Mouse (Mus musculus) ES-Bruce4 (cell line): ENCODE results near the gene Erlin1. TPM values are rescaled to one million over a fixed set of nuclear protein-coding genes. Genes with fewer than 3 reads are reported as not detected.

Source experiments
- H3K27ac ChIP-seq: 2 replicates; pipeline ENCODE4 v1.5.1; 2012; ENCODE audit warnings: low read length, inconsistent platforms; ENCODE audit not compliant: insufficient read depth
- H3K27me3 ChIP-seq: 2 replicates; pipeline ENCODE4 v1.6.1; 2012; ENCODE audit warnings: mild to moderate bottlenecking, low read length, inconsistent platforms; ENCODE audit not compliant: control insufficient read depth, poor library complexity, insufficient read depth, severe bottlenecking
- H3K36me3 ChIP-seq: 2 replicates; pipeline ENCODE4 v1.6.1; 2012; ENCODE audit warnings: inconsistent platforms, mild to moderate bottlenecking, low read length, moderate library complexity; ENCODE audit not compliant: control insufficient read depth, poor library complexity, insufficient read depth, severe bottlenecking
- H3K4me1 ChIP-seq: one replicate; pipeline ENCODE4 v1.8.1; 2011; ENCODE audit warnings: low read length; ENCODE audit not compliant: control insufficient read depth, insufficient read depth
- H3K4me3 ChIP-seq: 2 replicates; pipeline ENCODE4 v1.5.1; 2011; ENCODE audit warnings: low read depth, mild to moderate bottlenecking, low read length
- H3K9ac ChIP-seq: 2 replicates; pipeline ENCODE4 v1.6.1; 2012; ENCODE audit warnings: low read depth, mild to moderate bottlenecking, inconsistent platforms; ENCODE audit not compliant: poor library complexity, severe bottlenecking
- H3K9me3 ChIP-seq: replicated peaks from 2 replicates; pipeline ENCODE4 v1.6.1; 2012; ENCODE audit warnings: mild to moderate bottlenecking, low read length, inconsistent platforms; ENCODE audit not compliant: control insufficient read depth, poor library complexity, insufficient read depth, severe bottlenecking
- CTCF ChIP-seq: IDR thresholded peaks from one replicate; pipeline ENCODE4 v1.8.1; 2011; ENCODE audit warnings: low read depth, low read length
- EP300 ChIP-seq: IDR thresholded peaks from 2 replicates; pipeline ENCODE4 v1.6.1; 2011; ENCODE audit warnings: low read depth, low read length; ENCODE audit not compliant: insufficient read depth
- POLR2A ChIP-seq: IDR thresholded peaks from one replicate; pipeline ENCODE4 v1.8.1; 2011; ENCODE audit warnings: low read length; ENCODE audit not compliant: insufficient read depth
- polyA plus RNA-seq: library from polyadenylated mRNA; stranded (reverse); fragments of >200 nt; gene quantifications from 2 replicates; pipeline ENCODE4 v1.2.4, GENCODE M21; 2011; ENCODE audit warnings: low read depth; ENCODE audit not compliant: missing spikeins, insufficient read depth, insufficient read length

Gene Erlin1
- polyA plus RNA-seq, 1 experiment: 23.2 TPM

- Histone ChIP-seq H3K4me1 (no peaks in the 10 kb centered on the region), H3K4me3 (no peak overlapping the region), H3K9ac (no peak overlapping the region), H3K27me3 (no peaks in the 10 kb centered on the region), H3K36me3 (peaks cover 11% of the 10 kb centered on the region), H3K27ac (no peak overlapping the region), H3K9me3 (no peaks in the 10 kb centered on the region)
- TF ChIP-seq EP300: no peak
- no peak for TF ChIP-seq CTCF
- no peak for TF ChIP-seq POLR2A
Measured at GRCm38 (mm10) chr19:44086278-44086677, 16.7 kb upstream of the Erlin1 start.

- Histone ChIP-seq H3K27me3 (no peaks in the 10 kb centered on the region), H3K36me3 (peaks cover 18% of the 10 kb centered on the region), H3K4me1 (no peaks in the 10 kb centered on the region), H3K9ac (no peak overlapping the region), H3K27ac (no peak overlapping the region), H3K9me3 (no peaks in the 10 kb centered on the region), H3K4me3 (no peak overlapping the region)
- TF ChIP-seq CTCF (no peak), EP300 (no peak), POLR2A (no peak)
Measured at GRCm38 (mm10) chr19:44080920-44081319, 11.3 kb upstream of the Erlin1 start.

- H3K4me1 ChIP-seq: no peaks in the 10 kb centered on the region
- H3K27me3 ChIP-seq: no peaks in the 10 kb centered on the region
- peaks cover 20% of the 10 kb centered on the region for H3K36me3 ChIP-seq
- H3K4me3 ChIP-seq: no peak overlapping the region
- TF ChIP-seq POLR2A: no peak
- TF ChIP-seq EP300: no peak
- no peak for TF ChIP-seq CTCF
- H3K9ac ChIP-seq: no peak overlapping the region
- no peaks in the 10 kb centered on the region for H3K9me3 ChIP-seq
- H3K27ac ChIP-seq: no peak overlapping the region
Measured at GRCm38 (mm10) chr19:44080023-44080422, 10.4 kb upstream of the Erlin1 start.

- H3K9ac ChIP-seq: no peak overlapping the region
- TF ChIP-seq EP300: no peak
- no peak for TF ChIP-seq POLR2A
- no peak for TF ChIP-seq CTCF
- H3K9me3 ChIP-seq: no peaks in the 10 kb centered on the region
- H3K4me3 ChIP-seq: no peak overlapping the region
- H3K36me3 ChIP-seq: peaks cover 18% of the 10 kb centered on the region
- no peaks in the 10 kb centered on the region for H3K4me1 ChIP-seq
- H3K27me3 ChIP-seq: no peaks in the 10 kb centered on the region
- no peak overlapping the region for H3K27ac ChIP-seq
Measured at GRCm38 (mm10) chr19:44077024-44077423, 7.4 kb upstream of the Erlin1 start.

- H3K9ac ChIP-seq: no peak overlapping the region
- no peaks in the 10 kb centered on the region for H3K27me3 ChIP-seq
- H3K9me3 ChIP-seq: no peaks in the 10 kb centered on the region
- H3K4me1 ChIP-seq: no peaks in the 10 kb centered on the region
- peaks cover 18% of the 10 kb centered on the region for H3K36me3 ChIP-seq
- TF ChIP-seq CTCF: no peak
- TF ChIP-seq EP300: no peak
- TF ChIP-seq POLR2A: no peak
- H3K27ac ChIP-seq: no peak overlapping the region
- no peak overlapping the region for H3K4me3 ChIP-seq
Measured at GRCm38 (mm10) chr19:44076457-44076856, 6.9 kb upstream of the Erlin1 start.

- H3K9ac ChIP-seq: no peak overlapping the region
- peaks cover 2% of the 10 kb centered on the region for H3K4me1 ChIP-seq
- H3K9me3 ChIP-seq: no peaks in the 10 kb centered on the region
- H3K27ac ChIP-seq: no peak overlapping the region
- no peak overlapping the region for H3K4me3 ChIP-seq
- H3K36me3 ChIP-seq: peaks cover 15% of the 10 kb centered on the region
- TF ChIP-seq POLR2A: no peak
- TF ChIP-seq EP300: 0 out of 2 replicates have a peak, but pooled peaks have one; percentile 11
- TF ChIP-seq CTCF: no peak
- H3K27me3 ChIP-seq: no peaks in the 10 kb centered on the region
Measured at GRCm38 (mm10) chr19:44074986-44075385, 5.4 kb upstream of the Erlin1 start.
